Mouse (Mus musculus): ENCODE data around the gene Cavin1. TPM values are rescaled to one million over a fixed set of nuclear protein-coding genes. Genes with fewer than 3 reads are reported as not detected.

The Cavin1 gene
- polyA plus RNA-seq, 1 experiment from 2014 or later = 136 TPM

GRCm38 (mm10) chr11:100938711-100939511 lies 31.8 kb downstream of the Cavin1 start:
- Histone ChIP-seq H3K9ac (replicated peaks; ENCODE audit: low read depth, low read length) (peak overlapping the region; percentile 77), H3K27ac (ENCODE audit: low read length) (peak overlapping the region; percentile 86; the same call in 1 of the 2 replicates), H3K27me3 (ENCODE audit: control insufficient read depth, insufficient read depth, low read length) (no peaks in the 10 kb centered on the region), H3K4me1 (ENCODE audit: control insufficient read depth, insufficient read depth, low read length) (peaks cover 3% of the 10 kb centered on the region; the same call in 1 of the 2 replicates), H3K4me2 (replicated peaks; ENCODE audit: low read depth, low read length) (peak overlapping the region; percentile 83), H3K4me3 (ENCODE audit: low read depth, low read length) (peak overlapping the region; percentile 96), H3K36me3 (ENCODE audit: control insufficient read depth, insufficient read depth, low read length) (no peaks in the 10 kb centered on the region), H3K9me3 (ENCODE audit: control insufficient read depth, low read depth, low read length) (no peaks in the 10 kb centered on the region)
- ATAC-seq (ENCODE audit: insufficient number of reproducible peaks, insufficient read depth, low FRiP score, low read depth) = peak; percentile 37; the same call in 1 of the 2 replicates
- under 1% methylated on average over 47 of the region's 48 CpGs for WGBS

- Histone ChIP-seq H3K4me3 (ENCODE audit: low read depth, low read length) (peak overlapping the region; percentile 96; the same call in 1 of the 2 replicates), H3K4me1 (ENCODE audit: control insufficient read depth, insufficient read depth, low read length) (peaks cover 3% of the 10 kb centered on the region; the same call in 1 of the 2 replicates), H3K9me3 (ENCODE audit: control insufficient read depth, low read depth, low read length) (no peaks in the 10 kb centered on the region), H3K27ac (ENCODE audit: low read length) (no peak overlapping the region), H3K36me3 (ENCODE audit: control insufficient read depth, insufficient read depth, low read length) (no peaks in the 10 kb centered on the region), H3K9ac (replicated peaks; ENCODE audit: low read depth, low read length) (no peak overlapping the region; the same call in 1 of the 2 replicates), H3K4me2 (replicated peaks; ENCODE audit: low read depth, low read length) (peak overlapping the region; percentile 83), H3K27me3 (ENCODE audit: control insufficient read depth, insufficient read depth, low read length) (no peaks in the 10 kb centered on the region)
- WGBS = 24% methylated on average over 5 of the region's 5 CpGs
- no peak for ATAC-seq (ENCODE audit: insufficient number of reproducible peaks, insufficient read depth, low FRiP score, low read depth)
Measured at GRCm38 (mm10) chr11:100938112-100938511, 32.6 kb downstream of the Cavin1 start.

GRCm38 (mm10) chr11:100937295-100937694 lies 33.4 kb downstream of the Cavin1 start:
- Histone ChIP-seq H3K27ac (ENCODE audit: low read length) (no peak overlapping the region), H3K4me2 (replicated peaks; ENCODE audit: low read depth, low read length) (no peak overlapping the region)
- 68% methylated on average over 4 of the region's 4 CpGs for WGBS

GRCm38 (mm10) chr11:100935373-100936355 lies 35.0 kb downstream of the Cavin1 start:
- WGBS = 83% methylated on average over 8 of the region's 8 CpGs
- H3K27ac ChIP-seq (ENCODE audit: low read length) = no peak overlapping the region

More at GRCm38 (mm10) chr11:100937295-100937694, 33.4 kb downstream of the Cavin1 start:
- no peak for ATAC-seq (ENCODE audit: insufficient number of reproducible peaks, insufficient read depth, low FRiP score, low read depth)
- Histone ChIP-seq H3K4me1 (ENCODE audit: control insufficient read depth, insufficient read depth, low read length) (peaks cover 3% of the 10 kb centered on the region; the same call in 1 of the 2 replicates), H3K36me3 (ENCODE audit: control insufficient read depth, insufficient read depth, low read length) (no peaks in the 10 kb centered on the region), H3K27me3 (ENCODE audit: control insufficient read depth, insufficient read depth, low read length) (no peaks in the 10 kb centered on the region), H3K4me3 (ENCODE audit: low read depth, low read length) (no peak overlapping the region), H3K9me3 (ENCODE audit: control insufficient read depth, low read depth, low read length) (no peaks in the 10 kb centered on the region), H3K9ac (replicated peaks; ENCODE audit: low read depth, low read length) (no peak overlapping the region)

DNA sequence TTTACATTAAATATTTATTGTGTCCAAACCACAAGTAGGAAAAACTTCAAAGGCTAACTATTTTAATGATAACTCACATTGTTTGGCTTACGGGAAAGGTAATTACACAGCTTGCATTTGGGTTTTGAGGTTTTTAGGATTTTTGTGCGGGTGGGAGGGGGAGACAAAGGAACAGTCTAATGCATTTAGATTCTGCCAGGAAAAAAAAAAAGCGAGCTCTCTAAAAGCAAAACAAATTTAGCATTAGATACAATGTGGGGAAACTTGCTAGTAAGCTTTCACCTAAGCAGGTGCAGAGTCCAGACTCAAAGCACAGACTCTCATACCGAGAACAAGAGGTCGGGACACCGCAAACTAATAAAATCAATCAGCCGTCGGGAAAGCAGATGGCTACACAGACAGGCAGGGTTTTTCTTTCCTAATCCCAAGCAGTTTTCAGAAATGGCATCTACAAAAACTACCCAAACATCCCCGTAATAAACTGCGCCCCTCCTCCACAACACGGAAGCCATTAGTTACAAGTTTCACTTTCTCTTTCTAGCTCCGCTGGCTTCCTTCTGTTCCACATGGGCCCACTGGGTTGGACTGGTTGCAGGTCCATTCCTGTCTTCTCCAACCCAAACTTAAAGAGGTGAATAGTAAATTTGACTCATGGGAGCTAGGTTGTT lies 39.3 kb downstream of the Cavin1 start:
- H3K27ac ChIP-seq (ENCODE audit: low read length) = no peak overlapping the region
- H3K9ac ChIP-seq (replicated peaks; ENCODE audit: low read depth, low read length) = peak overlapping the region; percentile 18; the same call in 1 of the 2 replicates
- no peaks in the 10 kb centered on the region for H3K36me3 ChIP-seq (ENCODE audit: control insufficient read depth, insufficient read depth, low read length)
- peak overlapping the region; percentile 16 for H3K4me3 ChIP-seq (ENCODE audit: low read depth, low read length)
- ATAC-seq (ENCODE audit: insufficient number of reproducible peaks, insufficient read depth, low FRiP score, low read depth) = no peak
- H3K27me3 ChIP-seq (ENCODE audit: control insufficient read depth, insufficient read depth, low read length) = no peaks in the 10 kb centered on the region
- peaks cover 5% of the 10 kb centered on the region; the same call in 1 of the 2 replicates for H3K4me1 ChIP-seq (ENCODE audit: control insufficient read depth, insufficient read depth, low read length)
- WGBS = 47% methylated on average over 12 of the region's 12 CpGs
- H3K9me3 ChIP-seq (ENCODE audit: control insufficient read depth, low read depth, low read length) = no peaks in the 10 kb centered on the region
- peak overlapping the region; percentile 37 for H3K4me2 ChIP-seq (replicated peaks; ENCODE audit: low read depth, low read length)

More at GRCm38 (mm10) chr11:100935373-100936355, 35.0 kb downstream of the Cavin1 start:
- Histone ChIP-seq H3K9ac (replicated peaks; ENCODE audit: low read depth, low read length) (no peak overlapping the region), H3K4me3 (ENCODE audit: low read depth, low read length) (no peak overlapping the region), H3K36me3 (ENCODE audit: control insufficient read depth, insufficient read depth, low read length) (no peaks in the 10 kb centered on the region), H3K9me3 (ENCODE audit: control insufficient read depth, low read depth, low read length) (no peaks in the 10 kb centered on the region), H3K4me1 (ENCODE audit: control insufficient read depth, insufficient read depth, low read length) (peaks cover 9% of the 10 kb centered on the region; the same call in 1 of the 2 replicates), H3K27me3 (ENCODE audit: control insufficient read depth, insufficient read depth, low read length) (no peaks in the 10 kb centered on the region), H3K4me2 (replicated peaks; ENCODE audit: low read depth, low read length) (no peak overlapping the region)
- no peak for ATAC-seq (ENCODE audit: insufficient number of reproducible peaks, insufficient read depth, low FRiP score, low read depth)

DNA sequence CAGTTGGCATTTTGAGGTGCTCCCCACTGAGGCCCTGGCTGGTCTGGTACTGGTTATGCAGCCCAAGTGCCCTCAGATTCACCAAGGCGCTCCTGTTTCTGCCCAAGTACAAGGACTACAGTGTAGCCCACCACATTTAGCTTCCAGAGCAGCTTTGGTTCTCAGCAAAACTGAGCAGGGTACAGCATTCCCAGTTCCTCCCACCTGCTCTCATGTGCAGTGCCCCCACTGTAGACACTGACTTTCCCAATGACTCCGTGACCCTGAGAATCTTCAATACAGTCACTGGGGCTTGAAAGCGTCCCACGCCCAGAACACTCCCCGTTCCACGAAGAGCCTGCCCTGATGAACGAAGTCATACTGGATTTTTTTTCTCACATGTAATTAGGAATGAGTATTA lies 40.1 kb downstream of the Cavin1 start:
- no peak overlapping the region for H3K4me2 ChIP-seq (replicated peaks; ENCODE audit: low read depth, low read length)
- H3K27me3 ChIP-seq (ENCODE audit: control insufficient read depth, insufficient read depth, low read length) = no peaks in the 10 kb centered on the region
- no peak overlapping the region for H3K9ac ChIP-seq (replicated peaks; ENCODE audit: low read depth, low read length)
- no peak overlapping the region for H3K4me3 ChIP-seq (ENCODE audit: low read depth, low read length)
- H3K9me3 ChIP-seq (ENCODE audit: control insufficient read depth, low read depth, low read length) = no peaks in the 10 kb centered on the region
- no peak overlapping the region for H3K27ac ChIP-seq (ENCODE audit: low read length)
- H3K4me1 ChIP-seq (ENCODE audit: control insufficient read depth, insufficient read depth, low read length) = peaks cover 5% of the 10 kb centered on the region; the same call in 1 of the 2 replicates
- WGBS = 69% methylated on average over 7 of the region's 7 CpGs
- no peak for ATAC-seq (ENCODE audit: insufficient number of reproducible peaks, insufficient read depth, low FRiP score, low read depth)
- H3K36me3 ChIP-seq (ENCODE audit: control insufficient read depth, insufficient read depth, low read length) = no peaks in the 10 kb centered on the region

GRCm38 (mm10) chr11:100927386-100927785 lies 43.3 kb downstream of the Cavin1 start:
- Histone ChIP-seq H3K9ac (replicated peaks; ENCODE audit: low read depth, low read length) (no peak overlapping the region), H3K27me3 (ENCODE audit: control insufficient read depth, insufficient read depth, low read length) (no peaks in the 10 kb centered on the region), H3K4me2 (replicated peaks; ENCODE audit: low read depth, low read length) (no peak overlapping the region), H3K4me1 (ENCODE audit: control insufficient read depth, insufficient read depth, low read length) (peaks cover 5% of the 10 kb centered on the region; the same call in 1 of the 2 replicates), H3K4me3 (ENCODE audit: low read depth, low read length) (no peak overlapping the region), H3K27ac (ENCODE audit: low read length) (no peak overlapping the region), H3K9me3 (ENCODE audit: control insufficient read depth, low read depth, low read length) (no peaks in the 10 kb centered on the region), H3K36me3 (ENCODE audit: control insufficient read depth, insufficient read depth, low read length) (no peaks in the 10 kb centered on the region)
- WGBS = 89% methylated on average over 3 of the region's 3 CpGs
- ATAC-seq (ENCODE audit: insufficient number of reproducible peaks, insufficient read depth, low FRiP score, low read depth) = no peak
